ENCODE assay signal across 35 mouse cellular contexts in genomic region chr6:27951433-27951832, GRCm38 (mm10).
"Had no signal": no experiment of that assay in that cellular context is flagged by ENCODE, and none has a peak within 500 bp of the region (broad histone marks: within the 10 kb centered on the region; RNA-seq: fewer than 3 reads in every experiment).

No protein-coding gene starts in this region.

- H3K27ac ChIP-seq: heart, adult 2 months; heart, embryonic 10.5 days; heart, embryonic 13.5 days; heart, embryonic 15.5 days; hindbrain, embryonic 10.5 days; hindbrain, embryonic 12.5 days; hindbrain, embryonic 13.5 days; hindbrain, embryonic 14.5 days; hindbrain, embryonic 15.5 days; hindbrain, postnatal 0 days; intestine, embryonic 15.5 days; kidney, embryonic 15.5 days; kidney, postnatal 0 days; layer of hippocampus, adult 2 months had no signal

- H3K36me3 ChIP-seq: heart, embryonic 10.5 days; heart, embryonic 12.5 days; heart, embryonic 13.5 days; heart, embryonic 15.5 days; hindbrain, embryonic 10.5 days; hindbrain, embryonic 12.5 days; hindbrain, embryonic 13.5 days; hindbrain, embryonic 15.5 days; intestine, embryonic 15.5 days; kidney, embryonic 15.5 days had no signal

- H3K9me3 ChIP-seq: heart, embryonic 10.5 days; heart, embryonic 12.5 days; heart, embryonic 13.5 days; heart, embryonic 15.5 days; hindbrain, embryonic 10.5 days; hindbrain, embryonic 12.5 days; hindbrain, embryonic 13.5 days; hindbrain, embryonic 15.5 days; intestine, embryonic 15.5 days; kidney, embryonic 15.5 days had no signal

- DNase-seq: heart, adult 2 months; heart, postnatal 10 days; heart, postnatal 14 days; heart, postnatal 36 days; heart, postnatal 4 days; kidney, adult 11 months; kidney, adult 18-20 months; kidney, adult 2 months; kidney, adult 8-10 months; kidney, adult 9 months; kidney, postnatal 10 days; kidney, postnatal 14 days; kidney, postnatal 25 days; kidney, postnatal 36 days; kidney, postnatal 4 days; layer of hippocampus, adult 9-11 months had no signal

- H3K4me3 ChIP-seq: heart, adult 2 months; heart, embryonic 10.5 days; heart, embryonic 12.5 days; heart, embryonic 13.5 days; heart, embryonic 15.5 days; hindbrain, embryonic 10.5 days; hindbrain, embryonic 12.5 days; hindbrain, embryonic 13.5 days; hindbrain, embryonic 15.5 days; intestine, embryonic 15.5 days; kidney, embryonic 15.5 days; layer of hippocampus, adult 2 months had no signal

- H3K9ac ChIP-seq: heart, embryonic 12.5 days; heart, embryonic 13.5 days; heart, embryonic 15.5 days; hindbrain, embryonic 12.5 days; hindbrain, embryonic 13.5 days; hindbrain, embryonic 14.5 days; hindbrain, embryonic 15.5 days; intestine, embryonic 15.5 days; kidney, embryonic 15.5 days had no signal

- H3K27me3 ChIP-seq: heart, embryonic 12.5 days; heart, embryonic 13.5 days; heart, embryonic 15.5 days; hindbrain, embryonic 12.5 days; hindbrain, embryonic 13.5 days; hindbrain, embryonic 15.5 days; intestine, embryonic 15.5 days; kidney, embryonic 15.5 days had no signal

- H3K4me2 ChIP-seq: heart, embryonic 11.5 days; heart, embryonic 12.5 days; heart, embryonic 13.5 days; heart, embryonic 15.5 days; hindbrain, embryonic 12.5 days; hindbrain, embryonic 13.5 days; hindbrain, embryonic 14.5 days; hindbrain, embryonic 15.5 days; intestine, embryonic 15.5 days; kidney, embryonic 15.5 days had no signal

- ATAC-seq: hindbrain, embryonic 16.5 days; hindbrain, postnatal 0 days; inflammation-experienced regulatory T-cells, adult 6 months; intestine, embryonic 15.5 days; intestine, embryonic 16.5 days; intestine, postnatal 0 days had no signal

- H3K4me1 ChIP-seq: heart, embryonic 10.5 days; heart, embryonic 12.5 days; heart, embryonic 13.5 days; heart, embryonic 15.5 days; hindbrain, embryonic 10.5 days; hindbrain, embryonic 12.5 days; hindbrain, embryonic 15.5 days; intestine, embryonic 15.5 days; kidney, embryonic 15.5 days had no signal
